Mouse (Mus musculus): ENCODE measurements around the gene Tnnt1. TPM values are rescaled to one million over a fixed set of nuclear protein-coding genes. Genes with fewer than 3 reads are reported as not detected.
"Not testable (repeated sequence)": the region's sequence is repeated elsewhere in the genome, so short reads cannot be mapped to it uniquely, and the experiment has no call there.

The Tnnt1 gene
- polyA plus RNA-seq, 1 experiment from 2014 or later = 15.2 TPM

DNA sequence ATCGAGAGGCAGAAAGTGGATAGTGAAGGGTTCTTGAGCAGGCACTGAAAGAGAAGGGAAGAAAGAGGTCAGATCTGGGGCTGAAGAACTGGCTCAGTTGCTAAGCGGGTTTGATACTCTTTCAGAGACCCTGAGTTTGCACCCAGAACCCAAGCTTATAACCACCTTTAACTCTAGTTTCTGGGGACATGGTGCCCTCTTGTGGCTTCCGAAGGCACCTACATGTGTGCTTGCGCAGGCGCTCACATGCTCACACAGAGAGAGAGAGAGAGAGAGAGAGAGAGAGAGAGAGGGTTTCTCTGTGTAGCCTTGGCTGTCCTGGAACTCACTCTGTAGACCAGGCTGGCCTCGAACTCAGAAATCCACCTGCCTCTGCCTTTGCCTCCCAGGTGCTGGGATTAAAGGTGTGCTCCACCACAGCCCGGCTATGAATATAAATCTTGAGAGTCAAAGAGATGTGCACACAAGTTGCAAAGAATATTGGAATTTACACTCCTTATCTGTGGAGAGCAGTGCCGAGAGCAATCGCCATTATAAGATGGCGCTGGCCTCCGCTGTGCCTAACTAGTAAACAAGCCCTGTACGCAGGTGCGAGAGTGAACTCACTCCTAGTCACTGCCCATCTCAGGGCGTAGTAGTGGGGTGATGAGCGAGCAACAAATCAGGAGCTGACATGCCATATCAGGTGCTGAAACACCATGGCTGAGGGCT is 8.2 kb upstream of the Tnnt1 start, which contains the start of gene Tnni3:
Tnni3 (minus strand) TSS at position 18 of the 711 bp plus-strand sequence.
- not testable (repeated sequence) for H3K4me1 ChIP-seq (ENCODE audit: control insufficient read depth, low read depth, low read length); H3K9me3 ChIP-seq (replicated peaks; ENCODE audit: control insufficient read depth, low read length); H3K4me3 ChIP-seq (ENCODE audit: low read depth, low read length); H3K27me3 ChIP-seq (ENCODE audit: control insufficient read depth, insufficient read depth, low read depth, low read length); H3K9ac ChIP-seq (ENCODE audit: low read depth, low read length); H3K36me3 ChIP-seq (ENCODE audit: control insufficient read depth, insufficient read depth); H3K4me2 ChIP-seq (ENCODE audit: low read depth, low read length); H3K27ac ChIP-seq (ENCODE audit: low read length)
- 0 out of 2 replicates have a peak, but pooled peaks have one; percentile 28 for ATAC-seq (ENCODE audit: low read depth)
- 52% methylated on average over 15 of the region's 15 CpGs for WGBS (ENCODE audit: insufficient replicate concordance)

DNA sequence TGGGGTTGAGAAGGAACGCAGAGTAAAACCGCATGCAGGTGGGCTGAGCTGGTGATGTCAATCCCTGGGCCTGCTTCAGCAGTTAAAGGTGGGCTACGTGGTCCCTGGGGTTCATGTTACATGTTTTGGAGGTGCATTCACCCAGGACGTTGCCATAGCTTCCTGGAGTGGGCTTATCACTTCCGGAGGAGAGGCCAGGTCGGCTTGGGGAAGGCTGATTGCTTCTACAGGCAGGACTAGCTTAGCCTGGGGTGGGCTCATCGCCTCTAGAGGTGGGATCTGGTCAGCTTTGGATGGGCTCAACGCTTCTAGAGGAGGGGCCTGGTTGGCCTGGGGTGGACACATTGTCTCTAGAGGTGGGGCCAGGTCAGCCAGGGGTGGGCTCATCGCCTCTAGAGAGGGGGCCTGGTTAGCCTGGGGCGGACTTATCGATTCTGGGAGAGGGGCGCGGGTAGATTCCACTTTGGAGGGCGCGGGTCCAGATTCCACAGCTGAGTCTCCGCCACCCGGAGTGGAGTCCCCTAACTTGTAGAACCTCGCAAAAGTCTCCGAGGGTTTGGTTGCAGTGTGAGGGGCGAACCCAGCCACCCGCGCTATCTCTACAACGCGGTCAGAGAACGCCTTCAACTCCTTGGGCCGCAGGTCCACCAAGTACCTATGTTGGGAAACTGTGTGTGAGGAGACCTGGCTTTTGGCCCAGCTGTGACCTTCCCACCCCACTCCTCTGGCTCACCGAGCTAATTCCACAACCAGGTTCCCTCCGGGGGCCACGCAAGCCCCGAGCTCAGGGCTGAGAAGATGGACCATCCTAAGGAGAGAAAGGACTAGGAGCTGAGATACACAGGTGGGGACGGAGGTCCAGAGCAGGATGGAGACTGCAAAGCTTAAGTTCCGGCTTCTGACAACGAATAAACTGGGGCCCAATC is 7.3 kb upstream of the Tnnt1 start:
- H3K36me3 ChIP-seq (ENCODE audit: control insufficient read depth, insufficient read depth) = no peaks in the 10 kb centered on the region
- no peaks in the 10 kb centered on the region; the same call in none of the 2 replicates for H3K4me1 ChIP-seq (ENCODE audit: control insufficient read depth, low read depth, low read length)
- 74% methylated on average over 33 of the region's 33 CpGs for WGBS (ENCODE audit: insufficient replicate concordance)
- H3K4me2 ChIP-seq (ENCODE audit: low read depth, low read length) = no peak overlapping the region
- peaks cover 10% of the 10 kb centered on the region for H3K27me3 ChIP-seq (ENCODE audit: control insufficient read depth, insufficient read depth, low read depth, low read length)
- H3K4me3 ChIP-seq (ENCODE audit: low read depth, low read length) = no peak overlapping the region
- no peaks in the 10 kb centered on the region for H3K9me3 ChIP-seq (replicated peaks; ENCODE audit: control insufficient read depth, low read length)
- H3K9ac ChIP-seq (ENCODE audit: low read depth, low read length) = no peak overlapping the region
- no peak overlapping the region for H3K27ac ChIP-seq (ENCODE audit: low read length)
- no peak for ATAC-seq (ENCODE audit: low read depth)

DNA sequence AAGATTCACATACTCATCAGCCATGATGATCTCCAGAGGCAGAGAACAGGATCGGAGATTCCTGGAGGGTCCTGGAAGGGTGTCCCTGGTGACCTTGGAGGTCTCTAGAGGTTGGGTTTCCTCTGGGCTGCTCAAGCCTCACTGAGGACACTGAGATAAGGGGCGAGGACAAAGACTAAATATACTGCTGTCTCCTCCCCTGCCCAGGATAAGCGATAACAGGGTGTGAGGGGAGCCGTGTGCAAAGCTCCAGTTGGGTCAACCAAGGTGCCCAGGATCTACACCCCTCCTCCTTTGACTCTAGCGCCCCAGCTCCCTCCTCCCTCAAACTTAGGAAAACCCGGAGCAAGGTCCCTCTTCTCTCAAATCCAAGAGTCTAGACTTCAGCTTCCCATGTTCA is 6.1 kb upstream of the Tnnt1 start:
- Histone ChIP-seq H3K9ac (ENCODE audit: low read depth, low read length) (no peak overlapping the region), H3K4me1 (ENCODE audit: control insufficient read depth, low read depth, low read length) (no peaks in the 10 kb centered on the region; the same call in none of the 2 replicates), H3K27me3 (ENCODE audit: control insufficient read depth, insufficient read depth, low read depth, low read length) (peaks cover 10% of the 10 kb centered on the region), H3K4me2 (ENCODE audit: low read depth, low read length) (no peak overlapping the region), H3K36me3 (ENCODE audit: control insufficient read depth, insufficient read depth) (no peaks in the 10 kb centered on the region), H3K4me3 (ENCODE audit: low read depth, low read length) (no peak overlapping the region), H3K27ac (ENCODE audit: low read length) (no peak overlapping the region), H3K9me3 (replicated peaks; ENCODE audit: control insufficient read depth, low read length) (no peaks in the 10 kb centered on the region)
- WGBS (ENCODE audit: insufficient replicate concordance) = 39% methylated on average over 6 of the region's 6 CpGs
- ATAC-seq (ENCODE audit: low read depth) = no peak

DNA sequence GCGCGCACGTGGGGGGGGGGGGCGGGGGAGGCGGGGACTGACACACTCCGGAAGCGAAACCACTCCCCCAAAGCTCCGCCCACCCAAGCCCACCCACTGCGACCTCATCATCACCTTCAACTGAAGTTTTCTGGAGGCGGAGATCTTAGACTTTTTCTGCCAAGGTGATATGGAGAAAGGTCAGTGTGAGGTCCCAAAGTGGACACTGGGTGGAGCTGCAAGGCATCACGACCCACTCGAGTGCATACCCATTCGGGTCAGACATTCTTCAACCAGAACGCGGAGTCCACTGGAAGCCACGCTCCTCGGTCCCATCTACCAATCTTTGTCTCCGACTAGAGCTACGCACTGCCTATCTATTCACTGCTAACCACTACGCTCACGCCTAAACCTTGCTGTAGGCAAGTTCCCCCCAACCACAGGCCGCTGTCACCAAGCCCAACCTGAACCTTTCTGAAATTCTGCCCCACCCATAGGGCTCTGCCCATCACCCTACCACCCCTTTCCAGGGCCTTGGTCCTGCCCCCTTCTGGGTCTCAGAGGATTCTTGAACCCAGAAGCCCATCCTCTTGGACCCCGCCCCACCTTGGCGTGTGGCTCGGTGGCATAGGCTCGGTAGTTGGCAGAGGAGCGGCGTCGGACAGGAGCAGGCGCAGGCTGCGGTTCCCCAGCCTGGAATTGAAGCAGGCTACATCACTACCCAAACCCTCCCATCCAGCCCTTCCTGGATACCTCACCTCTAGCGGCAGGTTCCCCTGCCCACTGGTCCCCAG is 5.2 kb upstream of the Tnnt1 start:
- Histone ChIP-seq H3K4me1 (ENCODE audit: control insufficient read depth, low read depth, low read length) (no peaks in the 10 kb centered on the region; the same call in none of the 2 replicates), H3K4me2 (ENCODE audit: low read depth, low read length) (peak overlapping the region; percentile 28; the same call in 1 of the 2 replicates), H3K36me3 (ENCODE audit: control insufficient read depth, insufficient read depth) (no peaks in the 10 kb centered on the region), H3K27me3 (ENCODE audit: control insufficient read depth, insufficient read depth, low read depth, low read length) (peaks cover 10% of the 10 kb centered on the region), H3K4me3 (ENCODE audit: low read depth, low read length) (no peak overlapping the region), H3K9me3 (replicated peaks; ENCODE audit: control insufficient read depth, low read length) (no peaks in the 10 kb centered on the region), H3K9ac (ENCODE audit: low read depth, low read length) (no peak overlapping the region), H3K27ac (ENCODE audit: low read length) (no peak overlapping the region)
- ATAC-seq (ENCODE audit: low read depth) = no peak
- 30% methylated on average over 29 of the region's 32 CpGs for WGBS (ENCODE audit: insufficient replicate concordance)

DNA sequence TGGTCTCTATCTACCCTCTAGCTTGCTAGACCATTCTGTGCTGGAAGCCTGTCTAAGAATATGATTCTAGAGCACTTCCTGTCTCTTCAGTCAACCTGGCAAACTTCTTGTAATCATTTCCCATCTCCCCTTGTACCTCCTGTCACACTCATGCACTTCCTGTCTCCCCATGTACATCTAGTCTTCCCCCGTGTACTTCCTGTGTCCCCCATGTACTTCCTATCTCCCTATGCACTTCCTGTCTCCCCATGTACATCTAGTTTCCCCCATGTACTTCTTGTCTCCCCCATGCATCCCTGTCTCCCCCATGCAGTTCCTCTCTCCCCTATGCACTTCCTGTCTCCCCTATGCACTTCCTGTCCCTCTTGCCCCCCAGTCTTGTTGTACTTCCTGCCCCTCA is 2.3 kb upstream of the Tnnt1 start:
- Histone ChIP-seq H3K27ac (ENCODE audit: low read length) (no peak overlapping the region), H3K4me1 (ENCODE audit: control insufficient read depth, low read depth, low read length) (peaks cover under 1% of the 10 kb centered on the region; the same call in 1 of the 2 replicates), H3K27me3 (ENCODE audit: control insufficient read depth, insufficient read depth, low read depth, low read length) (peaks cover 10% of the 10 kb centered on the region), H3K9ac (ENCODE audit: low read depth, low read length) (no peak overlapping the region), H3K4me2 (ENCODE audit: low read depth, low read length) (no peak overlapping the region), H3K9me3 (replicated peaks; ENCODE audit: control insufficient read depth, low read length) (no peaks in the 10 kb centered on the region), H3K36me3 (ENCODE audit: control insufficient read depth, insufficient read depth) (no peaks in the 10 kb centered on the region), H3K4me3 (ENCODE audit: low read depth, low read length) (no peak overlapping the region)
- ATAC-seq (ENCODE audit: low read depth) = no peak
- WGBS (ENCODE audit: insufficient replicate concordance) = 18% methylated on average over 1 of the region's 1 CpGs

DNA sequence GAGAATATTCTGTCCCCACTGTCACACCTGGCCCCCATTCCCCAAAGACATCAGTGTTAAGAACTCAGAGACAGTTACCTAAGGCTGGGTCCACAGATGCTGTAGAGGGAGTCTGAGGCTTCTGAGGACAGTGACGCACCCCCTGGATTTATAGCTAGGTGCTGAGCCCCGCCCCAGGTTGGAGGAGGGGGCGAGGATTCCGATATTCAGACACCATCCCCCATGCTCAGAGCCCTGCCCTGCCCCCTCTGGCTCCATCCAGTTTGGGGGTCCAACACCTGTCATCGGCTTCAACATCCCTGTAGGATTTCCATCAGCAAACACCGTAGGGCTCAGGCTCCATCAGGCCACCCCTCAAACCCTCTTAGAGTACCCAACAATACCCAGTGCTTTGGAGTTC is 329 bp downstream of the Tnnt1 start:
- no peak overlapping the region for H3K4me2 ChIP-seq (ENCODE audit: low read depth, low read length)
- H3K36me3 ChIP-seq (ENCODE audit: control insufficient read depth, insufficient read depth) = no peaks in the 10 kb centered on the region
- no peak overlapping the region for H3K9ac ChIP-seq (ENCODE audit: low read depth, low read length)
- no peak for ATAC-seq (ENCODE audit: low read depth)
- peaks cover 2% of the 10 kb centered on the region; the same call in 1 of the 2 replicates for H3K4me1 ChIP-seq (ENCODE audit: control insufficient read depth, low read depth, low read length)
- H3K4me3 ChIP-seq (ENCODE audit: low read depth, low read length) = no peak overlapping the region
- no peak overlapping the region for H3K27ac ChIP-seq (ENCODE audit: low read length)
- 55% methylated on average over 6 of the region's 6 CpGs for WGBS (ENCODE audit: insufficient replicate concordance)
- H3K27me3 ChIP-seq (ENCODE audit: control insufficient read depth, insufficient read depth, low read depth, low read length) = peaks cover 4% of the 10 kb centered on the region
- no peaks in the 10 kb centered on the region for H3K9me3 ChIP-seq (replicated peaks; ENCODE audit: control insufficient read depth, low read length)

DNA sequence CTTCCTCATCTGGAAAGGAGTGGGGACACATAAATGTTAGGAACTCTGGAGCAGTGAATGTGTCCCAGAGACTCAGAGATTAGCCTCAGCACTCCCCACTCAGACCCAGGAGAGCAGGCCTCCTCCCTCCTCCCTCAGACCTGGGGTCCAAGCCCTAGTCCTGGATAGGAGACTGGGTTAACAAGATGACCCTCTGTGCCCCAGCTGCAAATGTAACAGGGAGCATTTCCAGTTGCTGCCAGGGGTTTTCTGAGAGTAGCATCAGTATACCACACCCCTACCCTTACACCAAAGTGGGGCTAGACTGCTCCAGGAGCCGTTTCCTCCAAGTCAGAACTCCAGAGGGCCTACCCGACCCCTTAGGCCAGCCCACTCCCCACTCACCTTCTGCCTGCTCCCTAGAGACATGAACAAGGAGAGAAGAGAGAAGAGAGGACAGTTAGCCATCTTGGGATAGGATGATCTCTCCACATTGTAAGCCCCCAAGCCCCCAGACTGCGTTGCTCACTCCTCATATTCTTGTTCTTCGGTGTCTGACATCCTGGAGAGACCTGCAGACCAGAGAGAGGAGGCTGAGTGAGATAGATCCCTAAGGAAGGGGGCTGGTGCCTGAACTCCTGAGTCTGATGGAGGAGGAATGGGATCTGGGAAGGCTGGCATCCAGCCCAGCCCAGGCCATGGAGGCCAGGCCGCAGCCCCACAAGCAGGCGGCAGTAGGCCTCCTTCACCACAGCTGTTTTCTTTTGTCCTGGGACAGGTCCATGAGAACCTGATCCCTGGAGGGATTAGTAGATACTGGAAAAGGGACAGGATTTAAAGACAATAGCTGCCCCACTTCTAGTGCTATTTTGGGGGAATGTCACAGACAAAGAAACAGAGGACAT is 2.1 kb downstream of the Tnnt1 start:
- peaks cover 9% of the 10 kb centered on the region; the same call in 1 of the 2 replicates for H3K4me1 ChIP-seq (ENCODE audit: control insufficient read depth, low read depth, low read length)
- H3K9me3 ChIP-seq (replicated peaks; ENCODE audit: control insufficient read depth, low read length) = no peaks in the 10 kb centered on the region
- H3K4me3 ChIP-seq (ENCODE audit: low read depth, low read length) = no peak overlapping the region
- 68% methylated on average over 6 of the region's 6 CpGs for WGBS (ENCODE audit: insufficient replicate concordance)
- H3K9ac ChIP-seq (ENCODE audit: low read depth, low read length) = no peak overlapping the region
- no peak overlapping the region for H3K27ac ChIP-seq (ENCODE audit: low read length)
- H3K36me3 ChIP-seq (ENCODE audit: control insufficient read depth, insufficient read depth) = no peaks in the 10 kb centered on the region
- no peak overlapping the region for H3K4me2 ChIP-seq (ENCODE audit: low read depth, low read length)
- ATAC-seq (ENCODE audit: low read depth) = no peak
- H3K27me3 ChIP-seq (ENCODE audit: control insufficient read depth, insufficient read depth, low read depth, low read length) = no peaks in the 10 kb centered on the region

DNA sequence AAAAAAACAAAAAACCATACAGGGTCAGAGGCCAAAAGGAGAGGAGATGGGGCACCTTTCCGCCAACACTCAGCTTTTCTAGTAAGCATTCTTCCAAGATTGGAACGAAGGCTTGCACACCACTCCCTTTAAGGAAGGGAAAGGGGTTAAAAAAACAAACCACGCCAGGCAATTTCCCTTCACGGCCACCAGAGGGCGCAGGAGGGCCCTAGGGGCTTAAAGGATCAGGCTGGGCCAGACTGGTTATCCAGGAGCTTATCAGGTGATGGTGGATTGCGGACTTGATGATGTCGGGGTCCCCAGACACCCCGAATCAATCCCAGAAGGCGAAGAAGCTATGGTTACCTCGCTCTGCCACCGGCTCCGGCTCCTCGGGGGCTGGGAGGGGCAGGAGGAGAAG is 2.9 kb downstream of the Tnnt1 start:
- no peak overlapping the region for H3K27ac ChIP-seq (ENCODE audit: low read length)
- peaks cover 9% of the 10 kb centered on the region; the same call in 1 of the 2 replicates for H3K4me1 ChIP-seq (ENCODE audit: control insufficient read depth, low read depth, low read length)
- 19% methylated on average over 13 of the region's 13 CpGs for WGBS (ENCODE audit: insufficient replicate concordance)
- H3K9ac ChIP-seq (ENCODE audit: low read depth, low read length) = no peak overlapping the region
- no peaks in the 10 kb centered on the region for H3K36me3 ChIP-seq (ENCODE audit: control insufficient read depth, insufficient read depth)
- ATAC-seq (ENCODE audit: low read depth) = no peak; the same call in 1 of the 2 replicates
- H3K27me3 ChIP-seq (ENCODE audit: control insufficient read depth, insufficient read depth, low read depth, low read length) = no peaks in the 10 kb centered on the region
- no peak overlapping the region for H3K4me3 ChIP-seq (ENCODE audit: low read depth, low read length)
- H3K4me2 ChIP-seq (ENCODE audit: low read depth, low read length) = no peak overlapping the region
- no peaks in the 10 kb centered on the region for H3K9me3 ChIP-seq (replicated peaks; ENCODE audit: control insufficient read depth, low read length)

Data from liver, embryonic 16.5 days (tissue).